Mouse (Mus musculus): ENCODE measurements at regions not wholly inside any gene's neighbourhood (a gene's known extent, or its start where the extent isn't known, plus 50 kb on each side); places are given as distances from the start of the nearest gene placed in this dataset.
A peak's percentile ranks its signal among the peaks of the same experiment; 100 is the strongest.
"Not testable (repeated sequence)": the region's sequence is repeated elsewhere in the genome, so short reads cannot be mapped to it uniquely, and the experiment has no call there.

DNA sequence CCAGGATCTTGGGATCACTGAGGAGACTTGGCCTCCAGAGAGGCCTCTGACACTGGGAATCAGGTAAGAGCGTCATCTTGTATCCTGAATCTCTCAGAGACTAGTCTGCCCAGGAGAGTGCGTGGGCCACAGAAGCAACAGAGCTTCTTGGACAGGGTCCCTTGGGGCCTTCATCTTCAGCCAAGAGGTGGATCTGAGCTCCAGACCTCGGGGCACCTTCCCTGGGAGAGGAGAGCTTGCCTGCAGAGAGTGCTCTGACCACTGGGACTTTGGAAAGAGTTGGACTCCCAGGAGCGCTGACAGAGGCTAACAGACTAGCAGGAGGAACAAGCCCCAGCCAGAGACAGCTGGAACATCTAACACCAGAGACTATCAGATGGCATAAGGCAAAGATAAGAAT is 73.9 kb upstream of the Gm15319 start:
- DNase-seq (ENCODE audit: low spot score in 2 of 2), result peak; percentile 32 to 49

DNA sequence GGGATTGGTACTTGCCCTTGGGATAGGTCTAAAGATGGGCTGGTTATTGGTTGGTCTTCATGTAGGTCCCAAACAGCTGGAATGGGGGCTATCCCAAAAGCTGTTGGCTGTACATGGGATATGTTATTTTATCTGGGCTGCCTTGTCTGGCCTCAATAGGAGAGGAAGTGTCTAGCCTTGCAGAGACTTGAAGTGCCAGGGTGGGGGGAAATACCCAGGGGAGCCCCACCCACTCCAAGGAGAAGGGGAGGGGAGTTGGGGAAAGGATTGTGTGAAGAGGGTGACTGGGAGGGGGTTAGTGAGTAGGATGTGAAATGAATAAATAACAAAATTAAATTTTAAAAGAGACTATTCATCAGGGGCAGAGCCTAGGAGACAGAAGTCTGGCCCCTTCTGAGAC is 70.2 kb upstream of the Gm15319 start:
- peak; percentile 9 to 30 for DNase-seq (ENCODE audit: low spot score in 2 of 2)

DNA sequence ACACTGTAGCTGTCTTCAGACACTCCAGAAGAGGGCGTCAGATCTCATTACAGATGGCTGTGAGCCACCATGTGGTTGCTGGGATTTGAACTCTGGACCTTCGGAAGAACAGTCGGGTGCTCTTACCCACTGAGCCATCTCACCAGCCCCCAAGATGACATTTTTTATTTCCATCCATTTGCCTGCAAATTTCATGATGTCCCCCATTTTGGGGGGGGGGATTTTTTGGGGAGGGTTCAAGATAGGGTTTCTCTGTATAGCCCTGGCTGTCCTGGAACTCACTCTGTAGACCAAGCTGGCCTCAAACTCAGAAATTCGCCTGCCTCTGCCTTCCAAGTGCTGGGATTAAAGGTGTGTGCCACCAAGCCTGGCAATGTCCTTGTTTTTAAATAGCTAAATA is 66.5 kb upstream of the Gm15319 start:
- DNase-seq (ENCODE audit: low spot score in 2 of 2), result not testable (repeated sequence)

DNA sequence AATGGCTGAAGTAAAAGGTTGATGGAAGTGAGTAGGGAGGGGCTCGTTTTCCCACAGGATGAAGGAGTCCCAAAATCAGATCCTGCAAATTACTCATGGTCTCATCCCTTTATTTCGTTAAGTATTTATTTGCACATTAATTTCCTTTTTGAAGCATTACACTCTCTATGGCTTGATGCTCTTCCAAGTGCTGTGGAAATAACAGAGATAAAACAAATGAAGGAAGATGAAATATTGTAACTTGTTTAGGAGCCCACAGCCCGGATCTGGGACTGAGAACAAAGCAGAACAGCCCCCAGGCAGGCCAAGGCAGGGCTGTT is 61.9 kb upstream of the Gm15319 start:
- not testable (repeated sequence) for DNase-seq (ENCODE audit: low spot score in 2 of 2)

DNA sequence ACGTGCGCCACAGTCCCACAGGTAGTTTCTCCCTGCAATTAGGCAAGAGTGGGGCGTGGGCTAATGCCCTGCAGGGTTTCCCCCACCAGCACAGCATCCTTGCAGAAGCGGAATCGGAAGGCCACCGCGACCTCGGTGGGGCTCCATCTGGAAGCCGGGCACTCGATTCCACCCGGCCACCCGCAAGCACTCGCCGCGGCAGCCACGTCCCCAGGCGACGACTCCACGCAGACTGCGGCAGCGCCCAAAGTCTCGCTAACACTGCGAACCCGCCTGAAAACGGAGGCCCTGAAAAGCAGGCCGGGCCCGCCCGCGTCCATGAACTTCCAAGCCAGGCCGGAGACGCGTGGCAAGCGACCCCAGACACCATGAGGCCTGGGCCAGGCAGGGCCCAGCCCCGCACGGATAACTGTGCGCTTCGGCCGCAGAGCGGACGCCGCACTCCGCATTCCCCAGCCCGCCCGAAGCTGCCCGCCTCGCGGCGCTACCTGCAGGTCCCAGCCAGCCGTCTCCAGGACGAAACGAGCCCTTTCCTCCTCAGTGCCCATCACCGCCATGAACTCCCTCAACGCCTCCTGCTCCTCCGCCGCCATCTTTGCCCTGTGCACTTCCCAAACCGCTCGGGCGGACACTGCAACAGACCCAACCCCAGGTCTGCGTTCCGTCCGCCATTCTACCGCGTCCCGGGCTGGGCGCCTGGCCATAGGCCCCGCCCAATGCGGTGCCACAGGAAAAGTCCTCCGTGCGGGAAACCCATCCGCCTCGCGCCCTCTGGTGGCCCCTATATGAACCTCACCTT is 61.3 kb upstream of the Gm15319 start:
- DNase-seq (ENCODE audit: low spot score in 2 of 2), result peak; percentile 99 to 100

- not testable (repeated sequence) for DNase-seq (ENCODE audit: low spot score in 2 of 2)
These were observed 57.8 kb upstream of the Gm15319 start for GRCm38 (mm10) chr8:20420807-20421206.

Measured in thymus, postnatal 10 days (tissue).